Mouse (Mus musculus) lung, postnatal 25 days (tissue): ENCODE data around the gene Dennd4c.

Experiments used
- DNase-seq: peaks from one replicate; pipeline ENCODE4 v3.0.0; 2022; ENCODE audit warnings: low spot score

The Dennd4c gene

GRCm38 (mm10) chr4:86885790-86886159, 137.4 kb downstream of the Dennd4c start:
- DNase-seq, result no peak

- peak; percentile 92 for DNase-seq
Observed at GRCm38 (mm10) chr4:86886160-86886878, 138.0 kb downstream of the Dennd4c start.

- DNase-seq, result no peak
Observed at GRCm38 (mm10) chr4:86887879-86888278, 139.5 kb downstream of the Dennd4c start.

- DNase-seq, result peak; percentile 61
Observed at GRCm38 (mm10) chr4:86897411-86897810, 149.1 kb downstream of the Dennd4c start.

GRCm38 (mm10) chr4:86898791-86899474, 150.6 kb downstream of the Dennd4c start:
- peak; percentile 82 for DNase-seq
